ENCODE assay signal across 8 mouse cellular contexts in the genomic region with DNA sequence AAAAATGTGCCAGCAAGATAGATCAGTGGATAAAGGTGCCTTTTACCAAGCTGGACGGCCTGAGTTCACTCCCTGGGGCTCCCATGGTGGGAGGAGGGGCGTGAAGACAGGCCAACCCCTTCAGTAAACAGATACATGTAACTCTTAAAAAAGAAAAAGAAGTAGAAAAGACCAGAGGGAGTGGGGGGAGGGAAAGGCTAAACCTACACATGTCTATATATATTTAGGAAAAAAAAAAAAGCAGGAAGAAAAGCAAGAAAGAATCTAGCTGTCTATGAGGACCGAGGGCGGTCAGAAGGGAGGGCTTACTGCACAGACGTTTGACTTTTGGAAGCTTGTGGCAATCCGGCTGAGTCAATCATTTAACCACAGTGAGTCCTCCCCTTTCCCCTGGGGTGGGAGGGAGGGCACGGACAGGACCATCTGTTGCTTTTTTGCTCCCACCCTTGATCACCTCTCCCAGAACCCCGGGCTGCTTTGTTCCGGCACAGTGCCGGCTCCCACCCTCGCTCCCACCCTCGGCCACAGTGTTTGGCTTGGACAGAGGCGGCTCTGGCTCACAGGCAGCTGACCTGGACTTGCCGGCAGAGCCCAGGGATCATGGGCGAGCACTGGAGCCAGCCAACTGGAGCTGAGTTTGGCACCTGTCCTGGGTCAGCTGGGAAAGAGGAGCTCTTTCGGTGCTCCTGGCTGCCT. TPM values are rescaled to one million over a fixed set of nuclear protein-coding genes. Genes with fewer than 3 reads are reported as not detected.
A peak's percentile ranks its signal among the peaks of the same experiment; 100 is the strongest.
DNase-seq lines count a peak whose midpoint lies in the region; ATAC-seq and TF ChIP-seq lines count a peak whose summit lies in the region.

No protein-coding gene starts in this region.

- no peak for TF ChIP-seq CTCF in E14TG2a.4 (conservative IDR thresholded peaks at IDR 0.05; ENCODE audit: low read length)

- H3K9me3 ChIP-seq in E14TG2a.4 (ENCODE audit: low read length) = no peaks in the 10 kb centered on the region
- H3K9me3 ChIP-seq in forebrain, embryonic 13.5 days (replicated peaks) = no peaks in the 10 kb centered on the region

- DNase-seq in heart, postnatal 10 days = peak; percentile 78 to 85
- peak; percentile 89 to 96 for DNase-seq in kidney, postnatal 25 days
- DNase-seq in lung, postnatal 14 days = peak; percentile 57
- peak; percentile 82 for DNase-seq in retina, postnatal 1 day

- H3K4me3 ChIP-seq in E14TG2a.4 (replicated peaks; ENCODE audit: low read length) = peak overlapping the region; percentile 63
- H3K4me3 ChIP-seq in forebrain, embryonic 13.5 days = no peak overlapping the region

- no peak overlapping the region for H3K9ac ChIP-seq in forebrain, embryonic 13.5 days

- H3K4me1 ChIP-seq in E14TG2a.4 (replicated peaks; ENCODE audit: low read depth, low read length) = peaks cover 77% of the 10 kb centered on the region
- peaks cover 46% of the 10 kb centered on the region for H3K4me1 ChIP-seq in forebrain, embryonic 13.5 days

- WGBS in forebrain, embryonic 13.5 days = 24% methylated on average over 16 of the region's 16 CpGs

- no peaks in the 10 kb centered on the region for H3K27me3 ChIP-seq in E14TG2a.4 (ENCODE audit: insufficient read depth, low read length)
- H3K27me3 ChIP-seq in forebrain, embryonic 13.5 days = no peaks in the 10 kb centered on the region

- ATAC-seq in cerebellum, adult (ENCODE audit: insufficient number of reproducible peaks, low FRiP score, low TSS enrichment) = peak; percentile 53; the same call in 1 of the 2 replicates
- ATAC-seq in forebrain, embryonic 13.5 days = no peak
- ATAC-seq in activated CD4-positive, CD25-positive, alpha-beta regulatory T cell, adult 4 months = no peak

- intact Hi-C loops in heart, postnatal 10 days (cut with DNase I) = no loop called here

- H3K27ac ChIP-seq in forebrain, embryonic 13.5 days = peak overlapping the region; percentile 54

- peak overlapping the region; percentile 25 for H3K4me2 ChIP-seq in forebrain, embryonic 13.5 days

- H3K36me3 ChIP-seq in E14TG2a.4 (ENCODE audit: insufficient read depth, low read length) = peaks cover 13% of the 10 kb centered on the region
- peaks cover 15% of the 10 kb centered on the region for H3K36me3 ChIP-seq in forebrain, embryonic 13.5 days (ENCODE audit: poor library complexity, severe bottlenecking)

RNA-seq across cellular contexts. Expression of gene Tpcn1, which starts 27.7 kb away (rescaled TPM):
- polyA plus RNA-seq in forebrain, embryonic 13.5 days (2015; fragmentation: Nextera tagmentation; extraction: Ambion mirVana) = 14.8 and 15.8 TPM in 2 replicates
- total RNA-seq in heart, postnatal 10 days (2021) = 10 to 100 TPM; 33.0 to 38.7 TPM
- 10 to 100 TPM; 10.9 to 13.0 TPM for polyA plus RNA-seq in activated CD4-positive, CD25-positive, alpha-beta regulatory T cell, adult 4 months (2017; shearing (Covaris generic))

RNA-seq across cellular contexts. Expression of gene Iqcd, which starts 28.1 kb away (rescaled TPM):
- 1.1 and 2.3 TPM in 2 replicates for polyA plus RNA-seq in forebrain, embryonic 13.5 days (2015; fragmentation: Nextera tagmentation; extraction: Ambion mirVana)
- total RNA-seq in heart, postnatal 10 days (2021) = under 1 TPM in 1 of 2 experiments, not detected in 1; 0.17 TPM
- under 1 TPM; 0.41 to 0.70 TPM for polyA plus RNA-seq in activated CD4-positive, CD25-positive, alpha-beta regulatory T cell, adult 4 months (2017; shearing (Covaris generic))

RNA-seq across cellular contexts. Expression of gene Slc8b1, which starts 49.8 kb away (rescaled TPM):
- polyA plus RNA-seq in forebrain, embryonic 13.5 days (2015; fragmentation: Nextera tagmentation; extraction: Ambion mirVana) = 2.1 and 2.5 TPM in 2 replicates
- 10 to 100 TPM in 1 of 2 experiments, 1 to 10 TPM in 1; 8.3 to 12.6 TPM for total RNA-seq in heart, postnatal 10 days (2021)
- 1 to 10 TPM; 4.7 to 7.2 TPM for polyA plus RNA-seq in activated CD4-positive, CD25-positive, alpha-beta regulatory T cell, adult 4 months (2017; shearing (Covaris generic))

RNA-seq across cellular contexts. Expression of gene Rita1, which starts 51.6 kb away (rescaled TPM):
- 19.0 TPM in 2 replicates for polyA plus RNA-seq in forebrain, embryonic 13.5 days (2015; fragmentation: Nextera tagmentation; extraction: Ambion mirVana)
- total RNA-seq in heart, postnatal 10 days (2021) = 10 to 100 TPM; 12.7 to 13.1 TPM
- 1 to 10 TPM; 1.1 to 2.4 TPM for polyA plus RNA-seq in activated CD4-positive, CD25-positive, alpha-beta regulatory T cell, adult 4 months (2017; shearing (Covaris generic))

RNA-seq across cellular contexts. Expression of gene Ddx54, which starts 51.8 kb away (rescaled TPM):
- 45.3 and 48.0 TPM in 2 replicates for polyA plus RNA-seq in forebrain, embryonic 13.5 days (2015; fragmentation: Nextera tagmentation; extraction: Ambion mirVana)
- total RNA-seq in heart, postnatal 10 days (2021) = 10 to 100 TPM; 27.1 to 28.3 TPM
- 10 to 100 TPM; 11.7 to 18.4 TPM for polyA plus RNA-seq in activated CD4-positive, CD25-positive, alpha-beta regulatory T cell, adult 4 months (2017; shearing (Covaris generic))
